Mouse (Mus musculus) kidney, embryonic 16.5 days (tissue): ENCODE measurements at regions not wholly inside any gene's neighbourhood (a gene's known extent, or its start where the extent isn't known, plus 50 kb on each side); places are given as distances from the start of the nearest gene placed in this dataset.

Experiments used
- ATAC-seq: fragments of 200-750 bp; cut with Nextera tagmentation; 2 replicates; pipeline ENCODE4 v1.8.0; 2017; ENCODE audit warnings: moderate TSS enrichment; ENCODE audit not compliant: low FRiP score, low TSS enrichment
- H3K27ac ChIP-seq: fragments of 300-500 bp; sonication (generic); 2 replicates; pipeline ENCODE4 v1.5.1; 2014; ENCODE audit warnings: low read length
- H3K27me3 ChIP-seq: fragments of 300-500 bp; sonication (generic); 2 replicates; pipeline ENCODE4 v1.6.1; 2014; ENCODE audit warnings: low read length, control low read depth, mixed read lengths; ENCODE audit not compliant: insufficient read depth
- H3K36me3 ChIP-seq: fragments of 300-500 bp; sonication (generic); 2 replicates; pipeline ENCODE4 v1.6.1; 2014; ENCODE audit warnings: low read length, control low read depth, mixed read lengths; ENCODE audit not compliant: insufficient read depth
- H3K4me1 ChIP-seq: fragments of 300-500 bp; sonication (generic); 2 replicates; pipeline ENCODE4 v1.6.1; 2014; ENCODE audit warnings: low read length, control low read depth, mixed read lengths; ENCODE audit not compliant: insufficient read depth
- H3K4me2 ChIP-seq: fragments of 300-500 bp; sonication (generic); replicated peaks from 2 replicates; pipeline ENCODE4 v1.6.1; 2014; ENCODE audit warnings: low read depth, low read length
- H3K4me3 ChIP-seq: fragments of 300-500 bp; sonication (generic); 2 replicates; pipeline ENCODE4 v1.5.1; 2014; ENCODE audit warnings: mild to moderate bottlenecking, low read length
- H3K9ac ChIP-seq: fragments of 300-500 bp; sonication (generic); replicated peaks from 2 replicates; pipeline ENCODE4 v1.6.1; 2014; ENCODE audit warnings: low read length
- H3K9me3 ChIP-seq: fragments of 300-500 bp; sonication (generic); 2 replicates; pipeline ENCODE4 v1.6.1; 2016; ENCODE audit warnings: low read length, control low read depth
- WGBS: fragments of 180-500 bp; shearing (Covaris S2); extraction: QIAGEN DNeasy Blood & Tissue Kit; methylation state at CpG from one replicate; pipeline ENCODE4 v1.1.7; 2014; 5-methylcytosine and 5-hydroxymethylcytosine counted together

- Histone ChIP-seq H3K27me3 (no peaks in the 10 kb centered on the region), H3K4me1 (no peaks in the 10 kb centered on the region), H3K36me3 (no peaks in the 10 kb centered on the region), H3K4me2 (no peak overlapping the region), H3K9ac (no peak overlapping the region), H3K4me3 (no peak overlapping the region), H3K27ac (no peak overlapping the region), H3K9me3 (no peaks in the 10 kb centered on the region)
- ATAC-seq = no peak
- WGBS = 62% methylated on average over 5 of the region's 5 CpGs
Observed at GRCm38 (mm10) chr13:7691232-7691631, 511.4 kb upstream of the Adarb2 start.

- no peak for ATAC-seq
- Histone ChIP-seq H3K4me2 (no peak overlapping the region), H3K4me3 (no peak overlapping the region), H3K4me1 (no peaks in the 10 kb centered on the region), H3K36me3 (no peaks in the 10 kb centered on the region), H3K27me3 (no peaks in the 10 kb centered on the region), H3K27ac (no peak overlapping the region), H3K9ac (no peak overlapping the region), H3K9me3 (no peaks in the 10 kb centered on the region)
- WGBS = 66% methylated on average over 4 of the region's 4 CpGs
Observed at GRCm38 (mm10) chr13:7697647-7698365, 504.9 kb upstream of the Adarb2 start.

- no peak overlapping the region for H3K9ac ChIP-seq
- H3K9me3 ChIP-seq = no peaks in the 10 kb centered on the region
- H3K4me3 ChIP-seq = no peak overlapping the region
- no peaks in the 10 kb centered on the region for H3K27me3 ChIP-seq
- H3K36me3 ChIP-seq = no peaks in the 10 kb centered on the region
- H3K4me2 ChIP-seq = no peak overlapping the region
- no peak for ATAC-seq
- H3K4me1 ChIP-seq = no peaks in the 10 kb centered on the region
- no peak overlapping the region for H3K27ac ChIP-seq
- WGBS = 57% methylated on average over 2 of the region's 2 CpGs
Observed at GRCm38 (mm10) chr13:7721558-7721957, 481.1 kb upstream of the Adarb2 start.

- Histone ChIP-seq H3K9me3 (no peaks in the 10 kb centered on the region), H3K36me3 (no peaks in the 10 kb centered on the region), H3K4me1 (no peaks in the 10 kb centered on the region), H3K4me2 (no peak overlapping the region), H3K27ac (no peak overlapping the region), H3K27me3 (no peaks in the 10 kb centered on the region), H3K9ac (no peak overlapping the region), H3K4me3 (no peak overlapping the region)
- WGBS = 96% methylated on average over 1 of the region's 1 CpGs
- no peak for ATAC-seq
Observed at GRCm38 (mm10) chr13:7749688-7750087, 453.0 kb upstream of the Adarb2 start.

DNA sequence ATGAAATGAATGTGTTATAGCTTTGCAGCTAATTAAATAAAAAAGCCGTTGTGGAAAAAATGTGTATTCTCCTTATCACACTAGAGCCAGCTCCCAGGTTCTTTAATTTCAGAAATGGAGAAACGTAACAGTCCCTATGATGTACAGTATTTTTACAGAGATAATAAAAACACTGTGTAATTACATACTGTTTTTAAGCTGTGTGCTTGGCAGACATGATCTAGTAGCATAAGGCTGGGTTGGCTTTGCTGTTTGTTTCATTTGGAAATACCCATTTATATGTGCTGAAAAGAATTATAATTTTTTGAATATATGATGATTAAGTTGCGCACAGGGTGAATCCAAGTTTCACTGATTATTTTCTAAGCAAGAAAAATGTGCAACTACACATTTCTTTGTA is 417.4 kb upstream of the Adarb2 start:
- H3K4me3 ChIP-seq = no peak overlapping the region
- H3K27me3 ChIP-seq = no peaks in the 10 kb centered on the region
- H3K4me1 ChIP-seq = 0 out of 2 replicates have a peak, but pooled peaks cover 2% of the 10 kb centered on the region
- no peak overlapping the region for H3K4me2 ChIP-seq
- WGBS = 83% methylated on average over 3 of the region's 3 CpGs
- H3K9ac ChIP-seq = no peak overlapping the region
- ATAC-seq = no peak
- no peak overlapping the region for H3K27ac ChIP-seq
- H3K36me3 ChIP-seq = no peaks in the 10 kb centered on the region
- no peaks in the 10 kb centered on the region for H3K9me3 ChIP-seq

- Histone ChIP-seq H3K4me2 (no peak overlapping the region), H3K9ac (no peak overlapping the region), H3K9me3 (no peaks in the 10 kb centered on the region), H3K36me3 (no peaks in the 10 kb centered on the region), H3K27me3 (no peaks in the 10 kb centered on the region), H3K27ac (no peak overlapping the region), H3K4me1 (0 out of 2 replicates have a peak, but pooled peaks cover 2% of the 10 kb centered on the region), H3K4me3 (no peak overlapping the region)
- ATAC-seq = peak; percentile 85
- 72% methylated on average over 2 of the region's 2 CpGs for WGBS
Observed at GRCm38 (mm10) chr13:7790069-7790468, 412.6 kb upstream of the Adarb2 start.
